Mouse (Mus musculus) urinary bladder, adult 2 months (tissue): ENCODE data around the gene Pla2g3. TPM values are rescaled to one million over a fixed set of nuclear protein-coding genes. Genes with fewer than 3 reads are reported as not detected.
A peak's percentile ranks its signal among the peaks of the same experiment; 100 is the strongest.

ENCODE experiments used
- DNase-seq: peaks from one replicate; pipeline ENCODE4 v3.0.0; 2022; ENCODE audit warnings: low spot score
- polyA plus RNA-seq: library from polyadenylated mRNA; depleted of rRNA; stranded (reverse); fragments of >200 nt; gene quantifications from 2 replicates; pipeline ENCODE4 v1.2.3, GENCODE M21; 2012; rRNA removed

The Pla2g3 gene
- polyA plus RNA-seq: 0.66 and 0.74 TPM in 2 replicates

GRCm38 (mm10) chr11:3487952-3488570 is at the start of gene Pla2g3:
Gene Pla2g3, plus strand, starts transcription at chr11:3488284.
- DNase-seq: no peak

GRCm38 (mm10) chr11:3441696-3442443 is 46.2 kb upstream of the Pla2g3 start:
- no peak for DNase-seq

GRCm38 (mm10) chr11:3442677-3443076 is 45.4 kb upstream of the Pla2g3 start:
- DNase-seq: no peak

GRCm38 (mm10) chr11:3443091-3443490 is 45.0 kb upstream of the Pla2g3 start:
- DNase-seq: no peak

GRCm38 (mm10) chr11:3444875-3445274 is 43.2 kb upstream of the Pla2g3 start:
- DNase-seq: no peak

GRCm38 (mm10) chr11:3451701-3452163 is 36.4 kb upstream of the Pla2g3 start:
- DNase-seq: no peak

- peak; percentile 81 for DNase-seq
Measured at GRCm38 (mm10) chr11:3452167-3452639, 35.9 kb upstream of the Pla2g3 start, which contains the start of gene Rnf185. Gene Rnf185, minus strand, starts transcription at chr11:3452363.

- DNase-seq: no peak
Measured at GRCm38 (mm10) chr11:3452769-3453168, 35.3 kb upstream of the Pla2g3 start.

- no peak for DNase-seq
Measured at GRCm38 (mm10) chr11:3453467-3453866, 34.6 kb upstream of the Pla2g3 start.

GRCm38 (mm10) chr11:3454506-3454905 is 33.6 kb upstream of the Pla2g3 start:
- DNase-seq: no peak

GRCm38 (mm10) chr11:3456354-3456753 is 31.7 kb upstream of the Pla2g3 start:
- DNase-seq: no peak

GRCm38 (mm10) chr11:3458428-3459104 is 29.5 kb upstream of the Pla2g3 start:
- no peak for DNase-seq

- DNase-seq: no peak
Measured at GRCm38 (mm10) chr11:3459105-3459468, 29.0 kb upstream of the Pla2g3 start.

- DNase-seq: no peak
Measured at GRCm38 (mm10) chr11:3462846-3463245, 25.2 kb upstream of the Pla2g3 start.

GRCm38 (mm10) chr11:3471448-3471850 is 16.6 kb upstream of the Pla2g3 start:
- no peak for DNase-seq

GRCm38 (mm10) chr11:3472484-3472883 is 15.6 kb upstream of the Pla2g3 start:
- DNase-seq: peak; percentile 59

GRCm38 (mm10) chr11:3474480-3475115 is 13.5 kb upstream of the Pla2g3 start:
- no peak for DNase-seq

GRCm38 (mm10) chr11:3475489-3475888 is 12.6 kb upstream of the Pla2g3 start:
- no peak for DNase-seq

- DNase-seq: no peak
Measured at GRCm38 (mm10) chr11:3483980-3484642, 4.0 kb upstream of the Pla2g3 start.

- DNase-seq: no peak
Measured at GRCm38 (mm10) chr11:3486349-3486748, 1.7 kb upstream of the Pla2g3 start.

- DNase-seq: no peak
Measured at GRCm38 (mm10) chr11:3489036-3489435, 952 bp downstream of the Pla2g3 start.
